Mouse (Mus musculus): Measurements from ENCODE around the gene Mat2a.
A peak's percentile ranks its signal among the peaks of the same experiment; 100 is the strongest.
"Not testable (repeated sequence)": the region's sequence is repeated elsewhere in the genome, so short reads cannot be mapped to it uniquely, and the experiment has no call there.

Mat2a gene

DNA sequence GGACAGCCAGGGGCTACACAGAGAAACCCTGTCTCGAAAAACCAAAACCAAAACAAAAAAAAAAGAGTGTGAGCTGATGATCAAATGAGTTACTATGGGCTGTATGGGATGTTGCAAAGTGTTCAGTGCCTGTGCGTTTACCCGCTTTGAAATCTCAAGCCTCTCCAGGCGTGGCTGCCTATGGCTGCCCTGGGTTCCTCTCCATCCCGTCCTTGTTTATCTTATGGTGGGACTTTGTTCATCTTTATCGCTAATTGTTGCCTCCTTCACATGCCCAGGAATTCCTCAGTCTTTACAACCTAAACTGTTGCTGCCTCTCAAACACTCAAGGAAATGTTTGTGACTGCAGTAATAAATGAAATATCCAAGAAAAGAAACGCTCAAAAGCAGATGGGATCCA is 19.1 kb upstream of the Mat2a start:
- no peak for ATAC-seq (ENCODE audit: insufficient number of reproducible peaks, low FRiP score, low TSS enrichment)

DNA sequence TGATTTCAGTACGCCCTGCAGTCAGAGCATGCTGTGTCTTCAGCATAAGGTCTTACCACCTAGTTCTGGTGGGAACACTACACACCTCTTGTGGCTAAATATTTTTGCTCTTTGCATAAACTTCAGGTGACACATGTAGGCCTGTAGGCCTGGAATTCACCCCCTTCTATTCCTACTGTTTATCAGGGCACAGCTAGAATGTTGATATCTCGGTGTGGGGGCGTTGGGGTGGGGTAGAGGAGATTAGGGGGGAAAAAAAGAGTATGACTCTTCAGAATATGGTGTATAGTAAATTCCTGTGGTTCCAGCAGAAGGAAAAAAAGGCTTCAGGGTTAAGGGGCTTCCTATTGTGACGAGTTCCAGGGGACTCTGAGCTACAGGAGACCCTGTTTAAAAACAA is 17.2 kb upstream of the Mat2a start:
- no peak for ATAC-seq (ENCODE audit: insufficient number of reproducible peaks, low FRiP score, low TSS enrichment)

DNA sequence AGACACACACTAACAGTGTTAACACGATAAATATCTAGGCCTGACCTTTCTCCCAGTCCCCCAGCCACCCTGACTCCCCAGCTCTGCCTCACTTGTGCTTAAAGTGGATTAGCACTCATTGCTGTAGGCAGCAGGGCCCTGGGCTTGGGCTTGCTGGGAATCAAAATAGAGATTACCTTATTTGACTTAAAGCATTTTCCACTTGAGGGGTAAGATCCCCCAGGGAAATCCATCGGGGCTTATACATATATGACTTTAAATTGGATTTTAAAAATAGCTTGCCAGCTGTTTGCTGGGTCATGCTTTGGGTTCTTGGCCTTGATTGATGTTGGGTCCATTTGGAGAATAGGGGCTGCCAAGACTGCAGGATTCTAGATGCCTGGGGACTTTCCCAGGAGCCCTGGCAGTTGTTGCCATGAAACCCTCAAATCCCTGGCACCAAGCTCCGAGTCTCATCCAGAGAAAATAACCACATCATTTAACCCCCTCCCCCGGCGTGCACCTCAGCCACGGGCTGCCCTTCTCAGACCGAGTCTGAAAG is 15.5 kb upstream of the Mat2a start:
- ATAC-seq (ENCODE audit: insufficient number of reproducible peaks, low FRiP score, low TSS enrichment) = no peak

DNA sequence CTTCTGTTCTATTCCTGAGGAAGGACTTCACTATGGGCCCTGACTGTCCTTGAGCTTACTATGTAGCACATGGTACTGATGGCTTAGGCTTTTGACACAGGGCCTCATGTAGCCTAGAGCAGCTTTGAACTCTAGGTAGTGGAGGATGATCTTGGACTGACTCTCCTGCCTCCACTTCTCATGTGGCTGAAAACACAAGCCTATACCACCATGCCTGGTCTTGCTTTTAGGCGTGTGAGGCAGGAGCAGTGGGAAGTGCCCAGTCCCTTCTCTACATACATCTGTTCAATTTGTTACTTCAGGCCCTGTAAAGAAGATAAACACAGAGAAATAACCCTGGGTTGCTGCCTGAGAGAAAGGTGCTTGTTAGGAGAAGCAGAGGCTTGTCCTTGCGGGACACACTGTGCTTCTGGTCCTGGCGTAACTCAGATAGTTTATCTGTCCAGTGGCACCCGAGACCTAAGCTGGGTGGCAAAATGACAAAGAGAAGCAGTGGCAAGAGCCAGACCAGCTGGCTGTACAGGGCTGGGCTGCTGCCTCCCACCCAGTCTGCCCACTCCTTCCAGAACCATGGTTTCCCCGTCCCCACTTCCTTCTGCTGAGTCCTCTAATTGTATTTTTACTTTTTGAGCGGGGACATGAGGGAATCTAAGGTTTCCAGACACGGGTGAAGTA is 14.9 kb upstream of the Mat2a start:
- ATAC-seq (ENCODE audit: insufficient number of reproducible peaks, low FRiP score, low TSS enrichment) = no peak

GRCm38 (mm10) chr6:72453578-72453977 is 14.2 kb upstream of the Mat2a start:
- ATAC-seq (ENCODE audit: insufficient number of reproducible peaks, low FRiP score, low TSS enrichment) = no peak

DNA sequence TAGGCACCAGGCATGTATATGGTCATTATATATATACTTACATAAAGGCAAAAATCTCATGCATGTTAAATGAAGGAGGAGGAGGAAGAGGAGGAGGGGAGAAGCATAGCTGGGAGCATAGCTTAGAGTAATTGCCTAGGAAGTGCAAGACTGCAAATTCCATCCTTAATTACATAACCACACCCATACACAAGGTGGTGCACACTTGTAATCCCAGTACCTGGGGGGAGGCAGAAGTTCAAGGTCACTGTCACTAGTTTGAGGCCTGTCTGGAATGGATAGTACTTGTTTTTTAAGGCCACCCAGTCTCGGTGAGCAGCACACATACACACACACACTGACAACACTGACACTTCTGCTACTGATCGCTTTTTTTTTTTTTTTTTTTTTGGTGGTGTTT is 13.0 kb upstream of the Mat2a start:
- ATAC-seq (ENCODE audit: insufficient number of reproducible peaks, low FRiP score, low TSS enrichment) = no peak

- not testable (repeated sequence) for ATAC-seq (ENCODE audit: insufficient number of reproducible peaks, low FRiP score, low TSS enrichment)
Measured at GRCm38 (mm10) chr6:72451778-72452177, 12.4 kb upstream of the Mat2a start.

DNA sequence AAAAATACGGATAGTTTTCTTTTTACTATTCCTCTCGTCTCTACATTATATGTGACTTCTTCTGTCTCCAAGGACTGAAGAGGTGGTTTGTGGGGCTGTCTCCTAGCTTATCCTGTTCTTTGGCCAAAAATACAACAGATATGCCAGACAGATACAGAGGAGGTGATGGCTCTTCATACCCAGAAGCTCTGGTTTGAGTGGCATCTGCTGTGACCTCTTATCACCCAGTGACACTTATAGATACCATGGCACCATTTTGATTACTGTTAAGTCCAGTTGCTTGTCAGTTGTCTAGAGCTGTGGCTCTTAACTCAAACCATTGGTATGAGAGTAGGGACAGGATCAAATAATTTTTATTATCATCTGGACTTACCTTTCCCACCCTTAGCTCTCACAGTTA is 8.1 kb upstream of the Mat2a start:
- ATAC-seq (ENCODE audit: insufficient number of reproducible peaks, low FRiP score, low TSS enrichment) = no peak

GRCm38 (mm10) chr6:72445011-72445410 is 5.7 kb upstream of the Mat2a start:
- no peak for ATAC-seq (ENCODE audit: insufficient number of reproducible peaks, low FRiP score, low TSS enrichment)

DNA sequence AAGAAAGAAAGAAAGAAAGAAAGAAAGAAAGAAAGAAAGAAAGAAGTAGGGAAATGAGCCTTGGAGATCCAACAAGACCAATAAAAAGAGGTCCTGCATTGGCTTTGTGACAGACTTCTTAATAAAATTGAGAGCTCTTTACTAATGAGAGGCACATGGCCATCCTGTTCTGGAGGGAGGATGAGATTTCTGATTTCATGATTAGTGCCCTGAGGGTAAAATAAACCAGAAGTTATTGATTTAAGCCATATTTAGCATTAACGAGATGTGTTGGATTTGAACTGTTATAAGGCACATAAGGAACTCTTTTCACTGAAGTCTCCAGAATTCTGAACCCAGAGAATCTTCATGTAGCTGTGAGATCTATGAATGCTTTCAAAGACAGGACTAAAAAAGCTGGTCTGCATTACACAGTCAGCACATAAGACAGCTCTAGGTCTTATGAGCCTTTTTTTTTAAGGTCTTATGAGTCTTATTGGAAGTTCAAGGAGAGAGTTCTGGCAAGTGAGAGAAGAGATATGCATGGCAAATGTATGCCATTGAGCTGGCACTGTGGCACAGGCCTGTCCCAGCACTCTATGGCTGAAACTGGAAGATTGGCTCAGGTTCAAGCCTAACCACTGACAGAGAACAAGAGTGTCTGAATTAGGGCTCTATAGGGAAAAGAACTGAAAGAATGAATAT is 3.7 kb upstream of the Mat2a start:
- ATAC-seq (ENCODE audit: insufficient number of reproducible peaks, low FRiP score, low TSS enrichment) = no peak

DNA sequence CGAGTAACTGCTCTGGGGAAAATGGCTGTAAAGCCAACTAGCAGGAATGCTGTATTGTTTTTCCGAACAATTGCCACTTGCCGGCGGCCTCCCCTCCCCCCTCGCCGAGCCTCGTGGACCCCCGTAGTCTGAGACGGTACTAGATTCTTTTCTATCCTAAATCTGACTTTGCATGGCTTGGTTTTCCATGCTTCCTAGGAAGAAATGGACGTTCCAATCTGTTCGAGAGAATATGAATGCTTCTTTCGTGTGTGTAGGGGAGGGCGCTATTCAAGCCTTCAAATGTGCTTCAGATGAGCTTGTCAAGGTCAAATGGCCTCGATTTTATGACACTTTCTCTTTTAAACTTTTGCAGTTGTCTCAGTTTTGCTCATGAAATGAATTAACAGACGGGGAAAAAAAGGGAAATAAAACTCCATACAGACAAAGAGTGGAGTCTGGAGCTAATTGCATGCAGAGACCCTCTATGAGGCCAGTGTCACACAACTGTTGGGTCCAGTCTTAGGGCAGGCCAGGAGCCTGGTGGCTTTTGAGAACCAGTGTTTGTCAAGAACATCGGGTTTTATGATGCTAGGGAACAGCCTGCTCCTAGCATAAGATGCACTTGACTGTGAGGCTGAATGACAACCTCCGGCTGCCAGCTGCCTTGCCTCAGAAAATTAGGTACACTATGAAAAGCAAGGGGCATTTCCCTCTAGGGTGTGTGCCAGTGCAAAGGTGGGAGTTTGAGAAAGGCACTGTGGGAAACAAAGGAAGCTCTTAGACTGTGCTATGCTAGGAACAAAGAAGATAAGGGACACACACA is 1.0 kb upstream of the Mat2a start:
- no peak for ATAC-seq (ENCODE audit: insufficient number of reproducible peaks, low FRiP score, low TSS enrichment)

GRCm38 (mm10) chr6:72438862-72439354 is 450 bp downstream of the Mat2a start:
- peak; percentile 43 for ATAC-seq (ENCODE audit: insufficient number of reproducible peaks, low FRiP score, low TSS enrichment)

- no peak for ATAC-seq (ENCODE audit: insufficient number of reproducible peaks, low FRiP score, low TSS enrichment)
Measured at GRCm38 (mm10) chr6:72438226-72438625, 1.1 kb downstream of the Mat2a start.

DNA sequence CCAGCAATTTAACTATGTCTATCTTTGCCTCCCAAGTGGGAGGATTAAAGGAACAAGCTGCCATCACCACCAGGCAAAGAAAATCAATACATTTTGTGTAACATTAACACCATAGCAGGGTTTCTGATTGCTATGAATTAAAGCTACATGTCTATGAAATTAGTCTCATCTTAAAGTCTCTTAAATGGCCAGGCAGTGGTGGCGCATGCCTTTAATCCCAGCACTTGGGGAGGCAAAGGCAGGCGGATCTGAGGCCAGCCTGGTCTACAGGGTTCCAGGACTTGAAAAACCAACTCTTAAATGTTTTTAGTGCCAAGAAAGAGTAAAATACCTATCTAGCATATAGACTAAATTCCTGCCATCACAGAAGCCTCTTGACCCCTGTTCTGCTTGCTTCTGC is 7.2 kb downstream of the Mat2a start:
- no peak for ATAC-seq (ENCODE audit: insufficient number of reproducible peaks, low FRiP score, low TSS enrichment)

DNA sequence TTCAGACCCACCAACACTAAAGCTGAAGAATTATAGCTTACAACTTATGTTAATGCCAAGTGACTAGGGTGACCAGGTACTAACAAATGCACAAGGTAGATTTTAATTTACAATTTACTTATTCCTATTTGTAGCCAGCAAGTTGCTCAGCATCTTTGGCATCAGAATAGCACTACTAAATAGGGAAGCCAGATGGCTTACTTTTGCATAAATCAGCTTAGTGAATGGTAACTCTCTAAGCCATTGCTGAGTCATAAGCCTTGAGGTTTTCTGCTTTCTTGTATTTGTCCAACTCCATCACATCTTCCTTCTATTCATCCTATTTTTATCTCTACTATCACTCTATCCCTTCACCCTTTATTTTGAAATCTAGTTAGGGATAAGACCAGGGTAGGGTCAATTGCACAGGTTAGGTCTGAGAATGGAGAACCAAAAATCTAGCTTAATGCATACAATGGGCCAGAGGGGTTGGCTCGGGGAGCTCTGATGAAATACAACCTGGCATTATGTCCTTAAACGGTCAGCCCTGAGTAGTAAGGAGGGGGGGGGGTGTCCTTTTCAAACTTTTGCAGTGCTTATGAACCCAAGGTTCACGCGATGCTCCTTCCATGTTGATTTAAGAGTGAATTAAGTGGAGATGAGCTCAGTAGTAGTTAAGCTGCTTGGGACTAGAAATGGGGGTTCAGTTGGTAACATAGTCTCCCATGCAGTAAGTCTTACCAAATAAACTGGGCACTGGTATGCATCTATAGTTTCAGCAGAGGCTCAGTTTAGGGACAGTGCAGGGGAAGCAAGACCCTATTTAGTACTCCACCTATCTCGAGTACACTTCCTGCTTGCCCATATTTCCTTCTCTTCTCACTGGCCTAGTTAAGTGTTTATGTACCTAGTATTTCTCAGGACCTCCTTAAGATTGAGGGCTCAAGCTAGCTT is 8.1 kb downstream of the Mat2a start:
- ATAC-seq (ENCODE audit: insufficient number of reproducible peaks, low FRiP score, low TSS enrichment) = no peak

GRCm38 (mm10) chr6:72429061-72429842 is 10.1 kb downstream of the Mat2a start:
- no peak for ATAC-seq (ENCODE audit: insufficient number of reproducible peaks, low FRiP score, low TSS enrichment)

DNA sequence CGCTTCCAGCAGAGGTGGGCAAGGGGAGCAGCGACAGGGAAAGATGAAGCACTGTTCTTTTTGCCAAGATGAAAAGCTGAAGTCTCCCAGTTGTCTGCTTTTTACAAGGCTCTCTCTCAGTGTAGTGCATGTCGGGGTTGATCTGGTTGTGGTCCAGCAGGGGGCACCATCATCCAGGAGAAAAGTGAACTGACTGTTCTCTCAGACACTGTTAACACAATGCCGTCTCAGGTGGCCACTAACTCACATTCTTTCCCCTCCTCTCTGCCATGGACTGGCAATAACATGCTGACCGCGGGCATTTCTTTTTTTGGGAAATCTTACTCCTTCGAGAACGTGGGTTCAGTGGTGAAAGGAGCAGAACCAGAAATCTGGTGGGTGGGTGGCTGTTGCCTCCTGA is 11.3 kb downstream of the Mat2a start:
- no peak for ATAC-seq (ENCODE audit: insufficient number of reproducible peaks, low FRiP score, low TSS enrichment)

GRCm38 (mm10) chr6:72425646-72426045 is 13.7 kb downstream of the Mat2a start:
- ATAC-seq (ENCODE audit: insufficient number of reproducible peaks, low FRiP score, low TSS enrichment) = no peak

GRCm38 (mm10) chr6:72420901-72421300 is 18.5 kb downstream of the Mat2a start:
- ATAC-seq (ENCODE audit: insufficient number of reproducible peaks, low FRiP score, low TSS enrichment) = no peak

Data from cerebellum, adult (tissue).